Mouse (Mus musculus): ENCODE data around the gene Postn.

GRCm38 (mm10) chr3:54358463-54359189 lies 2.3 kb upstream of the Postn start:
- TF ChIP-seq POLR2A (IDR thresholded peaks at IDR 0.05; ENCODE audit: borderline replicate concordance, control insufficient read depth, low read depth, low read length), result no peak
- no peak for TF ChIP-seq CTCF (IDR thresholded peaks at IDR 0.05; ENCODE audit: control insufficient read depth, insufficient read depth, low read length)

Data from bone marrow, adult 2 months (tissue).